Mouse (Mus musculus): ENCODE results near the gene BC067074. TPM values are rescaled to one million over a fixed set of nuclear protein-coding genes. Genes with fewer than 3 reads are reported as not detected.

BC067074 gene
- polyA plus RNA-seq, 1 experiment from 2014 or later, result 6.1 TPM

DNA sequence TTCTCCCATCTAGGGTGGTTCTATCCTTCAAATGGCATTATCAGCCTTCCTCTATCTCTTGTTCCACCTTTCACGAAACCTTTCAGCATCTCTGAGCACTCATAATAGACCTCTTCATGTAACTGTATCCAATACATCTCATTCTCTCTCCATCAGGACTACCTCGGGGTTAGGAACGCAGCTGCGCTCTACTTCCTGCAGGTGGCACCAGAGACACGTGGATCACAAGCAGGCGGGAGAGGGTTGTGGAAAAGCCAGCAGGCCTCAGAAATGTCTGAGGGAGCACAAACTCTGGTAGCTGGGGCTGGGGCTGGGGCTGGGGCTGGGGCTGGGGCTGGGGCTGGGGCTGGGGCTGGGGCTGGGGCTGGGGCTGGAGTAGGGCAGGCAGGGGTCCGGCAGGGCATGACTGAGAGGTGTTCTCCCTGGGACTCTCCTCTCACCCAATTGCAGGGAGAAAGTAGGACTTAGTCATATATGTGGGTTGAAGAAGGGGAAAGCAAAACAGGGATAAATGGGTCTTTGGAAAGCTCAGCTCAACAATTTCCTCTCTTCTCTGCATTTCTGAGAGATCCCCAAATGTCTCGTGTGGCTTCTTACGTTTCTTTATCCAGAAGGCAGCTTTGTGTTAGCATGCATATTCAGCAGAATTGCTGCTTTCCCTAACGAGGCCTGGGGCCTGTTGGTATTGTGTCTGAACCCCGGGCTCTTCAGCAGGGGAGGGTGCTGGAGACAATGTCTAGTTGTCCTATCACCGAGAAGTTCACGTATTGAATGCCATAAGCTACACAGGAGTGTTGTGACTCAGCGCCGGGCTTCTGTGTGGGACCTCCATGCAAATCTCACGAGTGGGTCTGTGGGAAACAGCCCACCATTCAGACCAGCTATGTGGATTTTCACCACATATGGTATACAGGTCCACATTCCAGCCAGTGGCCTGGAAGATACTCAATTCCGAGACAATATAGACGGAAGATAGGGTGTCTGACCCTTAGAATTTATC is 22.9 kb upstream of the BC067074 start:
- peak; percentile 82; the same call in 1 of the 2 replicates for ATAC-seq (ENCODE audit: low FRiP score, low TSS enrichment)
- no peaks in the 10 kb centered on the region for H3K9me3 ChIP-seq (ENCODE audit: low read length)
- H3K9ac ChIP-seq (replicated peaks; ENCODE audit: low read length), result no peak overlapping the region
- 56% methylated on average over 18 of the region's 18 CpGs for WGBS
- H3K4me2 ChIP-seq (replicated peaks; ENCODE audit: low read depth, low read length), result no peak overlapping the region
- no peak overlapping the region for H3K4me3 ChIP-seq (ENCODE audit: low read length)
- H3K4me1 ChIP-seq (ENCODE audit: insufficient read depth, low read length), result no peaks in the 10 kb centered on the region
- no peaks in the 10 kb centered on the region for H3K36me3 ChIP-seq (ENCODE audit: insufficient read depth, low read length)
- no peak overlapping the region for H3K27ac ChIP-seq (ENCODE audit: low read length)
- H3K27me3 ChIP-seq (ENCODE audit: insufficient read depth, low read length), result no peaks in the 10 kb centered on the region

DNA sequence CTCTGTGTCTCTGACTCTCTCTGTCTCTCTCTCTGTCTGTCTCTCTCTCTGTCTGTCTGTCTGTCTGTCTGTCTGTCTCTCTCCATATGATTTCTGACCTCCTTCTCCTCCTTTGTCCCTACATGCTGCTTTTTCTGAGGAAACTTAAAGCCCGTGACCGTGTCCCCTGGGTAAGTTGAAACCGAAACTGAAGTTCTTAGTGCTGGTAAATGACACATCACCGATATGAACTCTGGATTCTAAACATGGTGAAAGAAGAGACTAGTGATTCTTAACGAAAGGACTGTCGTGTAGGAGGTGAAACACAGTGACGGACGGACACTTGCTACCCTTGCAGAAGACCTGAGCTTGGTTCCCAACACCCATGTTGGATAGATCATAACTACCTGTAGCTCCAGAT is 21.8 kb upstream of the BC067074 start:
- 75% methylated on average over 8 of the region's 8 CpGs for WGBS
- H3K4me1 ChIP-seq (ENCODE audit: insufficient read depth, low read length), result no peaks in the 10 kb centered on the region

DNA sequence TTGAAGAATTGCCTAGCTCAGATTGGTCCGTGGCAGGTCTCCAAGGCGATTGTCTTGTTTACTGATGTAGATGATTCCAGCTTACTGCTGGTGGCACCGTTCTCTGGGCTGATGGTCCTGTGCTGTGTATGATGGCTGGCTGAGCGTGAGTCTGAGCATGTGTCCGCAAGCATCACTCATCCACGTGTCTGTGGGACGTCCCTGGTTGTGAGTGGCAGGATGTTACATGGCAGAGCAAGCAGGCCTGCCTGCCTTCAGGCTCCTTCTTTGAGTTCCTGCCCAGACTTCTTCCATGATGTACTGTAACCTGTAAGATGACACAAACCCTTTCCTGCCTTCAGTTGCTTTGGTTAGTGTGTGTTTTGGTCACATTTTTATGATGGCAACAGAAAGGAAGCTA is 5.8 kb upstream of the BC067074 start:
- no peak overlapping the region for H3K27ac ChIP-seq (ENCODE audit: low read length)
- H3K4me2 ChIP-seq (replicated peaks; ENCODE audit: low read depth, low read length), result no peak overlapping the region
- no peaks in the 10 kb centered on the region for H3K27me3 ChIP-seq (ENCODE audit: insufficient read depth, low read length)
- 87% methylated on average over 7 of the region's 7 CpGs for WGBS
- no peak overlapping the region for H3K9ac ChIP-seq (replicated peaks; ENCODE audit: low read length)
- no peaks in the 10 kb centered on the region for H3K36me3 ChIP-seq (ENCODE audit: insufficient read depth, low read length)
- no peaks in the 10 kb centered on the region for H3K9me3 ChIP-seq (ENCODE audit: low read length)
- H3K4me3 ChIP-seq (ENCODE audit: low read length), result no peak overlapping the region
- no peak for ATAC-seq (ENCODE audit: low FRiP score, low TSS enrichment)
- H3K4me1 ChIP-seq (ENCODE audit: insufficient read depth, low read length), result no peaks in the 10 kb centered on the region

More for the DNA sequence above, 21.8 kb upstream of the BC067074 start:
- no peaks in the 10 kb centered on the region for H3K9me3 ChIP-seq (ENCODE audit: low read length)
- no peak for ATAC-seq (ENCODE audit: low FRiP score, low TSS enrichment)
- no peak overlapping the region for H3K4me2 ChIP-seq (replicated peaks; ENCODE audit: low read depth, low read length)
- H3K9ac ChIP-seq (replicated peaks; ENCODE audit: low read length), result no peak overlapping the region
- H3K4me3 ChIP-seq (ENCODE audit: low read length), result no peak overlapping the region
- H3K27ac ChIP-seq (ENCODE audit: low read length), result no peak overlapping the region
- H3K36me3 ChIP-seq (ENCODE audit: insufficient read depth, low read length), result no peaks in the 10 kb centered on the region
- no peaks in the 10 kb centered on the region for H3K27me3 ChIP-seq (ENCODE audit: insufficient read depth, low read length)

DNA sequence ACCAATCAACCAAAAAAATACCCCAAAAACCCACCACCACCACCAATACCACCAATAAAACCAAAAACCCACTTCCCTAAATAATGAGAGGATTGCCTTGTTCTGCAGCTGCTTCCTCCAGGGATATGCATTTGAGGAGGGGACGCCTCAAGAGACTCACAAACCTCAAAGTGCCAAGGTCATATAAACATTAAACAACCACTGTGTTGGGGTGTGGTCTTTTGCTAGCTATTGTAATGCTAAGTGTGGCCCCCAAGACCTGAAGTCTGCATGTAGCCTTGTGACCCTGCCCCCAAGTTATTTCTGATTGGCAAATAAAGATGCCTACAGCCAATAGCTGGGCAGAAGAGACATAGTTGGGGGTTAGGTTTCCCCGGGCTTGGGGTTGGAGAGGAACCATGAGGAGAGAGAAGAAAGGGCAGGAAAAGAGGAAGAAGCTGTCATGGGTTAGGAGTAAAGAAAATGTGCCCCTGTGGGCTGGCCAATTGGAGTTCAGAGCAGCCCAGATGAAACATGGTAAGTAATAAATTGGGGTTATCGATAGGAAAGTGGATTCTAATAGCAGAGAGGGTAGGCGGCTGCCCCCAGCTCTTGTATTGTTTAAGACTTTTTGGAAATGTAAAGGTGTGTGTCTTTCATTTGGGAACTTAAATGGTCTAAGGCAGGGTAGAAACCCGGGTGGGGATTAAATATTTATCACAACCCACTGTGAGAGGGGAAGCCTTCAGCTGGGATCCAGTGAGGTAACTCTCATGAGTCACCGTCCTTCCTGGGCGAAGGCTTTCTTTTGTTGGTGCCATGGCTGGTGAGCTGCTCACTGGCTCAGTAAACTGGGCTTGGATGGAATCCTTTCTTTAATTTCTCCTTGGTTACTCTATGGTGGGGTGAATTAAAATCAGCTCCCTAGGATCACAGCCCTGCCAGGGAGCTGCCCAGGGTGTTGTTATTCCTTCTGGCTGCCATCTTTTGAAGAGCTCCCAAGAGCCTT is 4.5 kb upstream of the BC067074 start:
- Histone ChIP-seq H3K4me2 (replicated peaks; ENCODE audit: low read depth, low read length) (no peak overlapping the region), H3K9me3 (ENCODE audit: low read length) (no peaks in the 10 kb centered on the region), H3K27ac (ENCODE audit: low read length) (no peak overlapping the region), H3K36me3 (ENCODE audit: insufficient read depth, low read length) (no peaks in the 10 kb centered on the region), H3K27me3 (ENCODE audit: insufficient read depth, low read length) (no peaks in the 10 kb centered on the region), H3K4me1 (ENCODE audit: insufficient read depth, low read length) (no peaks in the 10 kb centered on the region), H3K9ac (replicated peaks; ENCODE audit: low read length) (no peak overlapping the region), H3K4me3 (ENCODE audit: low read length) (no peak overlapping the region)
- ATAC-seq (ENCODE audit: low FRiP score, low TSS enrichment), result no peak
- 69% methylated on average over 7 of the region's 7 CpGs for WGBS

DNA sequence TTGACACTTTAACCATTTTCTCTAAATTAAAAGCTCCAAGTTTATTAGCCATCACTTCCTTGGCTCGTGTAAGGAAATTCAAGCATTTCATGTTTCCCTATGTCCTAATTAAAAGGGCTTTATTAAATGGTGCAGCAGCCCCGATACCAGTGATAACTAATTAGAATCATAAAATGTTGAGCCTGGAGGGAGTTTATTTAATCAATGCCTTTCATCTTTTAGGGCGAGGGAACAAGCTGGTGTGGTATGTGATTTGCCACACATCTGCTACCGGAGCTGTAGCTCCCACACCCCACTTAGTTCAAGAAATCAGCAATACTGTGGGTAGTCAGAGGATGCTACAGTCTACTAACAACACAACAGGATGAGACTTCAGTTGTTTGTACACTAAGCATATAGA is 3.2 kb upstream of the BC067074 start:
- Histone ChIP-seq H3K9me3 (ENCODE audit: low read length) (no peaks in the 10 kb centered on the region), H3K27ac (ENCODE audit: low read length) (no peak overlapping the region), H3K9ac (replicated peaks; ENCODE audit: low read length) (no peak overlapping the region), H3K4me2 (replicated peaks; ENCODE audit: low read depth, low read length) (no peak overlapping the region), H3K27me3 (ENCODE audit: insufficient read depth, low read length) (no peaks in the 10 kb centered on the region), H3K4me1 (ENCODE audit: insufficient read depth, low read length) (no peaks in the 10 kb centered on the region), H3K4me3 (ENCODE audit: low read length) (no peak overlapping the region), H3K36me3 (ENCODE audit: insufficient read depth, low read length) (no peaks in the 10 kb centered on the region)
- no peak for ATAC-seq (ENCODE audit: low FRiP score, low TSS enrichment)
- 63% methylated on average over 4 of the region's 4 CpGs for WGBS

DNA sequence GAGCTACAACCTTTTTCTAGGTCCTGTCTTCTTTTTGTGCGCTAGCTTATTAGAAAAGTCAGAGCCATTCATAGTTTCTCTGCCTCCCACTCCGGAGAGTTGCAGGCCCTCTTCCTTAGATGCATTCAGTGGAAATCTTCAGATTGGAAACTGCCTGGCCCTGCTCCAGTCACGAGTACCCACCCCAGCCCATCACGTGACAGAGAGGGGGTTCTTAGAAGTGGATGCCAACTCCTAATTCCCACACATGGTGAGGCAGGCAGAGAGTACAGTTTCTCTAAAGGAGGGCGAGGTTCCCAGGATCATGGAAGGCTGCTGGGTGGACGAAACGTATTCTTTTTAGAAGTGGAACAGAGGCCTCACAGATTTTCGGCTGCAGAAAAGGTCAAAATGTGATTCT is 958 bp upstream of the BC067074 start:
- 88% methylated on average over 8 of the region's 8 CpGs for WGBS

DNA sequence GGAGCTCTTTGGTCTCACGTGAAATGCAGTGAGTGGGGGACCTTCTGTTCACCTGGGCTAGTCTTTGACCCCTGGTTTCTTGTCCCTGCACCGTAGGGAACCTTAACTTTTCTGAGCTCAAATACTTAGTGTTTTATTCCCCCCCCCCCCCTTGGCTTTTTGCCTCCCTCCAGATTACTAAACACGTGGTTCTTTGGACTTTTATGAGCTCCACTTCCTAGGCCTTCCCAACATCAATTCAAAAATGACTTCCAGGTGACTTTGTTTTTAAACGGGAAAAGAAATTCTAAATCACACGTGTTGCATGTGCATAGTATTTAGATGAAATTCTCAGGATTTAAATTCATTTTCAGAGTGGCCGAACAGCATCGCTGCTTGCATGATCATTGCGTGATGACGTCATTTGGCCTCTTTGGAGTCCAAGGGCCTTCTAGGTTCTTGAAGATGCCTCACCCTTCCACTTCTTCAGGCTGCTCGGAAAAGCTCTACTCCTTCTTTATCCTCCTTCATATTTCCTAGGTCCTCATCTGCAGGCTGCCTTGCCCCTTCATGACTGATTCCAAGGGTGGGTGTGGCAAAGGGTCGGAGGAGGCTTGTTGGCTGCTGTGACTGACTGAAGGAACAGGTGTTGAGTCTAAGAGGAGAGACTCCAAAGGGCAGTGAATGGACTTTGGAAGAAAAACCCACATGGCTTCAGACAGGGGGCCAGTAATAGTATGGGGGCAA is 911 bp downstream of the BC067074 start:
- no peak overlapping the region for H3K27ac ChIP-seq (ENCODE audit: low read length)
- ATAC-seq (ENCODE audit: low FRiP score, low TSS enrichment), result peak; percentile 30; the same call in 1 of the 2 replicates

More for the DNA sequence above, 958 bp upstream of the BC067074 start:
- 0 out of 2 replicates have a peak, but pooled peaks cover 7% of the 10 kb centered on the region for H3K4me1 ChIP-seq (ENCODE audit: insufficient read depth, low read length)
- H3K36me3 ChIP-seq (ENCODE audit: insufficient read depth, low read length), result no peaks in the 10 kb centered on the region
- H3K9me3 ChIP-seq (ENCODE audit: low read length), result no peaks in the 10 kb centered on the region
- no peak overlapping the region for H3K4me2 ChIP-seq (replicated peaks; ENCODE audit: low read depth, low read length)
- no peaks in the 10 kb centered on the region for H3K27me3 ChIP-seq (ENCODE audit: insufficient read depth, low read length)
- no peak overlapping the region for H3K9ac ChIP-seq (replicated peaks; ENCODE audit: low read length)
- no peak overlapping the region for H3K27ac ChIP-seq (ENCODE audit: low read length)
- ATAC-seq (ENCODE audit: low FRiP score, low TSS enrichment), result no peak
- H3K4me3 ChIP-seq (ENCODE audit: low read length), result no peak overlapping the region

DNA sequence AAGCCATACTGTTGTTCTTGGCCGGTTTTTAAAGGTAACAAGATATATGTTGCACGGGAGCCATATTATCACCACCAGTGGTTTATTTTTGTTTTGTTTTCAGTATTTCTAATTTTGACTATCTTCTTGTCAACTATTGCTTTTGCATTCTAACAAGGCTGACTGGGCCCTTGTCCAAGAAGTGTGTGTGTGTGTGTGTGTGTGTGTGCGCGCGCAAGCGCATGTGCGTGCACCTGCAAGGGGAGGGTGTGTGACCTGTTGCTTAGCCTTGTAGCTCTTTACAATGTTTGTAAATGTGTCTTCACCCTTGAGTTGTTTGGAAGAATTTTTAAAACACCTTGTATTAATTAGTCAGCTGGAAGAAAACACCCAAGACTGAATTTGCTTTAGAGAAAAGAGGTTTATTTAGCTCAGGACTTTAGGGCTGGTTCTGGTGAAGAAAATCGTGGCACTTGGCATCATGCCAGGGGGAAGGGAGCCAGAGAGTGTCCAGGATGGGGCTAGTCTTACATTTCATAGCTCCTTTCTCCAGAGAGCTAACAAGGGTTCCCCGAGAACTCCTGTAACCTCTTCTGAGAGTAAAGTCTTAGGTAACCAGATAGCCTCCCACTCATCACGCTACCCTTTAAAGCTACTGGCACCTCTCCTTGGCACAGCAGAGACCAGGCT is 3.0 kb downstream of the BC067074 start:
- Histone ChIP-seq H3K27ac (ENCODE audit: low read length) (no peak overlapping the region), H3K27me3 (ENCODE audit: insufficient read depth, low read length) (no peaks in the 10 kb centered on the region), H3K9me3 (ENCODE audit: low read length) (no peaks in the 10 kb centered on the region), H3K4me3 (ENCODE audit: low read length) (no peak overlapping the region), H3K4me2 (replicated peaks; ENCODE audit: low read depth, low read length) (no peak overlapping the region), H3K9ac (replicated peaks; ENCODE audit: low read length) (no peak overlapping the region), H3K36me3 (ENCODE audit: insufficient read depth, low read length) (no peaks in the 10 kb centered on the region), H3K4me1 (ENCODE audit: insufficient read depth, low read length) (0 out of 2 replicates have a peak, but pooled peaks cover 7% of the 10 kb centered on the region)
- WGBS, result 65% methylated on average over 10 of the region's 10 CpGs
- no peak for ATAC-seq (ENCODE audit: low FRiP score, low TSS enrichment)

More for the DNA sequence above, 911 bp downstream of the BC067074 start:
- H3K4me1 ChIP-seq (ENCODE audit: insufficient read depth, low read length), result 0 out of 2 replicates have a peak, but pooled peaks cover 7% of the 10 kb centered on the region
- WGBS, result 56% methylated on average over 11 of the region's 11 CpGs
- peak overlapping the region; percentile 85 for H3K9ac ChIP-seq (replicated peaks; ENCODE audit: low read length)
- H3K27me3 ChIP-seq (ENCODE audit: insufficient read depth, low read length), result no peaks in the 10 kb centered on the region
- peak overlapping the region; percentile 66 for H3K4me3 ChIP-seq (ENCODE audit: low read length)
- peak overlapping the region; percentile 83 for H3K4me2 ChIP-seq (replicated peaks; ENCODE audit: low read depth, low read length)
- H3K36me3 ChIP-seq (ENCODE audit: insufficient read depth, low read length), result no peaks in the 10 kb centered on the region
- no peaks in the 10 kb centered on the region for H3K9me3 ChIP-seq (ENCODE audit: low read length)

DNA sequence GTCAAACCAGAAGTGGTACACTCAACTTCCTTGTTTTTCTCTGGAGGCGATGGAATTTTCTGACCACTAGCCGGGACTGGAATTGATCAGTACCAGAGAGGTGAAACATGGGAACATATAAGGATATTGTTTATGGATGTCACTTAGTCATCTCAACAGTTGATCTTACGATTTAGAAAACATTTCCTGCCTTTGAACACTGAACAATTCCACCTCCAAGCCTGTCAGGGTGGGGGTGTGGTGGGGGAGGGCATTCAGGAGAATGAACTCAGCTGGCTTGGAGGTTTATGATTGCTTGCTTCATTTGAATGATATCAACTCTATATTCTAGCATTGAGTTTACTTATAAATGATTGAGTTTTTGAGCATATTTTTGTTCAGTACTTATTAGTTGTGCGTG is 13.6 kb downstream of the BC067074 start:
- Histone ChIP-seq H3K27ac (ENCODE audit: low read length) (no peak overlapping the region), H3K4me2 (replicated peaks; ENCODE audit: low read depth, low read length) (no peak overlapping the region), H3K27me3 (ENCODE audit: insufficient read depth, low read length) (no peaks in the 10 kb centered on the region), H3K4me3 (ENCODE audit: low read length) (no peak overlapping the region), H3K9me3 (ENCODE audit: low read length) (no peaks in the 10 kb centered on the region), H3K36me3 (ENCODE audit: insufficient read depth, low read length) (no peaks in the 10 kb centered on the region), H3K4me1 (ENCODE audit: insufficient read depth, low read length) (no peaks in the 10 kb centered on the region), H3K9ac (replicated peaks; ENCODE audit: low read length) (no peak overlapping the region)
- 85% methylated on average over 4 of the region's 4 CpGs for WGBS
- no peak for ATAC-seq (ENCODE audit: low FRiP score, low TSS enrichment)
